Mouse (Mus musculus): ENCODE results near the gene Atp8a1.
"Not testable (repeated sequence)": the region's sequence is repeated elsewhere in the genome, so short reads cannot be mapped to it uniquely, and the experiment has no call there.

The Atp8a1 gene

GRCm38 (mm10) chr5:67826935-67827334, 20.3 kb downstream of the Atp8a1 start:
- no peak for DNase-seq (ENCODE audit: extremely low spot score, low spot score)

GRCm38 (mm10) chr5:67826278-67826677, 21.0 kb downstream of the Atp8a1 start:
- no peak for DNase-seq (ENCODE audit: extremely low spot score, low spot score)

- DNase-seq (ENCODE audit: extremely low spot score, low spot score), result no peak
Observed at GRCm38 (mm10) chr5:67824600-67824999, 22.6 kb downstream of the Atp8a1 start.

GRCm38 (mm10) chr5:67823771-67824170, 23.5 kb downstream of the Atp8a1 start:
- no peak for DNase-seq (ENCODE audit: extremely low spot score, low spot score)

- no peak for DNase-seq (ENCODE audit: extremely low spot score, low spot score)
Observed at GRCm38 (mm10) chr5:67822619-67823018, 24.6 kb downstream of the Atp8a1 start.

- DNase-seq (ENCODE audit: extremely low spot score, low spot score), result no peak
Observed at GRCm38 (mm10) chr5:67821987-67822401, 25.2 kb downstream of the Atp8a1 start.

GRCm38 (mm10) chr5:67821185-67821584, 26.0 kb downstream of the Atp8a1 start:
- no peak for DNase-seq (ENCODE audit: extremely low spot score, low spot score)

- no peak for DNase-seq (ENCODE audit: extremely low spot score, low spot score)
Observed at GRCm38 (mm10) chr5:67819451-67819850, 27.8 kb downstream of the Atp8a1 start.

- no peak for DNase-seq (ENCODE audit: extremely low spot score, low spot score)
Observed at GRCm38 (mm10) chr5:67815572-67816325, 31.5 kb downstream of the Atp8a1 start.

- DNase-seq (ENCODE audit: extremely low spot score, low spot score), result not testable (repeated sequence)
Observed at GRCm38 (mm10) chr5:67815060-67815459, 32.2 kb downstream of the Atp8a1 start.

GRCm38 (mm10) chr5:67814437-67814965, 32.7 kb downstream of the Atp8a1 start:
- DNase-seq (ENCODE audit: extremely low spot score, low spot score), result no peak

GRCm38 (mm10) chr5:67813334-67813733, 33.9 kb downstream of the Atp8a1 start:
- DNase-seq (ENCODE audit: extremely low spot score, low spot score), result no peak

- no peak for DNase-seq (ENCODE audit: extremely low spot score, low spot score)
Observed at GRCm38 (mm10) chr5:67802174-67803030, 44.8 kb downstream of the Atp8a1 start.

GRCm38 (mm10) chr5:67800801-67801200, 46.4 kb downstream of the Atp8a1 start:
- DNase-seq (ENCODE audit: extremely low spot score, low spot score), result no peak

- no peak for DNase-seq (ENCODE audit: extremely low spot score, low spot score)
Observed at GRCm38 (mm10) chr5:67799785-67800184, 47.4 kb downstream of the Atp8a1 start.

- DNase-seq (ENCODE audit: extremely low spot score, low spot score), result no peak
Observed at GRCm38 (mm10) chr5:67798348-67798747, 48.9 kb downstream of the Atp8a1 start.

GRCm38 (mm10) chr5:67797006-67797958, 50.0 kb downstream of the Atp8a1 start:
- DNase-seq (ENCODE audit: extremely low spot score, low spot score), result no peak

GRCm38 (mm10) chr5:67794129-67794800, 53.0 kb downstream of the Atp8a1 start:
- no peak for DNase-seq (ENCODE audit: extremely low spot score, low spot score)

- DNase-seq (ENCODE audit: extremely low spot score, low spot score), result no peak
Observed at GRCm38 (mm10) chr5:67782775-67783174, 64.5 kb downstream of the Atp8a1 start.

- DNase-seq (ENCODE audit: extremely low spot score, low spot score), result no peak
Observed at GRCm38 (mm10) chr5:67778026-67778425, 69.2 kb downstream of the Atp8a1 start.
